Mouse (Mus musculus): ENCODE measurements around the gene Gm10803. TPM values are rescaled to one million over a fixed set of nuclear protein-coding genes. Genes with fewer than 3 reads are reported as not detected.

Gm10803 gene
- polyA plus RNA-seq, 1 experiment from 2014 or later: not detected

DNA sequence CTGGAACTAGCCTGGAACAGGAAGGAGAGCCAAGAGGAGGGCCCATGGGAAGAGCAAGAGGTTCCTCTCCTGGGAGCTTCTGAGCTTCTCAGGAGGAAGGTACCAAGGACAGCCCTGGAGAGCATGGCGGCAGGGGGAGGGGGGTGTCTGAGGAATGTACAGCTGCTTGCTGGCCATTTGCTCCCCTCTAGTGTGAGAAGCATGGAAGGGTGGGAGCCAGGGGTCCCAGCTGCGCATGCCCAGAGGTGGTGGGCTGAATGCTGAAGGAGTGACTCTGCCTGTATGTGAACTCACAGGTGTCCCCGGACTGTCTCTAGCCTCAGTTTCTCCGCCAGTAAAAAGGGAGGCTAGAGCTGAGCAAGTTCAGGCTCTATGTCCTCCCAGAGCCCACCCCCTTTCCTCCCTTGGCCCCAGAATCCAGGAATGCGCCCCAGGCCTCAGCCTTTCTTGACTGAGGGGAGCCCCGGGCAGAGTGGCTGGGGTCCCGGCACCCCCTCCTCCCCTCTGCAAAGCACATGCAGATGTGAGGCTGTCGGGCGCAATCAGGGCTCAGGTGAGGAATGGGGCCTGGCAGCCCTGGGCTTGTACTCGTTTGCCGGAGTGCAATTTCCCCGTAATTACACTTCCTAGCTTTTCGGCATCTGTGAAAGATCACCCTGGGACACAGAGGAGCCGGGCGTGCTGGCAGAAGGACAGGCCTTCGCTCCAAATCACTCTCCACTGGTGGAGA, 35.2 kb upstream of the Gm10803 start:
- 76% methylated on average over 16 of the region's 16 CpGs for WGBS
- Histone ChIP-seq H3K9me3 (ENCODE audit: control insufficient read depth) (no peaks in the 10 kb centered on the region), H3K27me3 (replicated peaks; ENCODE audit: control insufficient read depth, insufficient read depth, low read length) (no peaks in the 10 kb centered on the region), H3K36me3 (ENCODE audit: control insufficient read depth, insufficient read depth) (no peaks in the 10 kb centered on the region), H3K4me2 (replicated peaks; ENCODE audit: low read depth) (no peak overlapping the region), H3K4me1 (replicated peaks; ENCODE audit: control insufficient read depth, insufficient read depth, low read length) (no peaks in the 10 kb centered on the region), H3K9ac (ENCODE audit: low read depth, low read length) (no peak overlapping the region), H3K4me3 (ENCODE audit: low read depth, low read length) (no peak overlapping the region), H3K27ac (ENCODE audit: low read depth, low read length) (no peak overlapping the region)
- no peak for ATAC-seq
- no peak for TF ChIP-seq CTCF (IDR thresholded peaks at IDR 0.05; ENCODE audit: low read depth)

DNA sequence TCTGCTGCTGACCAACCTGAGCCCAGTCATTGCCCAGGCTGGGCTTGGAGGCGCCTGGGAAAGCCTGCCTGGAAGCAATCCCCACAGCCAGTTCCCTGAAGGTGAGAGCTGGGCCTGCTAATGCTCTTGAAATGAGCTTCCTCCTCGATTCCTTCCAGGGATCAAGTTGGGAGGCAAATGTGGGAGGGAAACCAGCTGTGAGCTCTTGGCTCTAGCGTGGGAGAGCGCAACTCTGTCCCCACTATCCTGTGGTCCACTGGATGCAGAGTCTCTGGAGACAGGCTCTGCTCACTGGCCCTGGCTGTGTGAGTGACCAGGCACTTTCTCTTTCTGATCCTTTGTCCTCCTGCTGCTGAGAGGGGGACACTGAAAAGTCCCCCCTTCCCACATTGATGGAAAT, 30.8 kb upstream of the Gm10803 start:
- no peak for TF ChIP-seq CTCF (IDR thresholded peaks at IDR 0.05; ENCODE audit: low read depth)

DNA sequence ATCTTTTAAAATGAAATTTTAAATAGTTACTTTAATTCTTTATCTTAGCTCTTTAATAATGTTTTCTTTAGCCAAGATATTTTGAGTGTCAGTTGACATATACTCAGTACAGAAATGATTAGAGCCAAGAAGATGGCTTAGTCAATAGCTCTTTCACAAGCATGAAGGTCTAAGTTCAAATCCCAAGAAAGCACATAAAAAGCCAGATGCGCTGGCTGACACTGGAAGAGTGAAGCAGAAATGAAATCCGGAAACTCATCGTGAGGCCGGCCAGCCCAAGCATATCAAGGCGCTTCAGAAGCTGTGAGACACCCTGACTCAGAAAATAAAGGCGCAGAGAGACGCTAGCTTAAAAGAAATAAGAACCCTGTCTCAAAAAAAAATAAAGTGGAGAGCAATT, 26.5 kb upstream of the Gm10803 start:
- Histone ChIP-seq H3K27me3 (replicated peaks; ENCODE audit: control insufficient read depth, insufficient read depth, low read length) (no peaks in the 10 kb centered on the region), H3K4me1 (replicated peaks; ENCODE audit: control insufficient read depth, insufficient read depth, low read length) (no peaks in the 10 kb centered on the region), H3K27ac (ENCODE audit: low read depth, low read length) (no peak overlapping the region), H3K36me3 (ENCODE audit: control insufficient read depth, insufficient read depth) (no peaks in the 10 kb centered on the region), H3K4me2 (replicated peaks; ENCODE audit: low read depth) (no peak overlapping the region), H3K9me3 (ENCODE audit: control insufficient read depth) (no peaks in the 10 kb centered on the region), H3K9ac (ENCODE audit: low read depth, low read length) (no peak overlapping the region), H3K4me3 (ENCODE audit: low read depth, low read length) (no peak overlapping the region)
- ATAC-seq: no peak
- TF ChIP-seq CTCF (IDR thresholded peaks at IDR 0.05; ENCODE audit: low read depth): no peak
- 90% methylated on average over 7 of the region's 7 CpGs for WGBS

More for the DNA sequence above, 30.8 kb upstream of the Gm10803 start:
- Histone ChIP-seq H3K27ac (ENCODE audit: low read depth, low read length) (no peak overlapping the region), H3K27me3 (replicated peaks; ENCODE audit: control insufficient read depth, insufficient read depth, low read length) (no peaks in the 10 kb centered on the region), H3K4me3 (ENCODE audit: low read depth, low read length) (no peak overlapping the region), H3K4me2 (replicated peaks; ENCODE audit: low read depth) (no peak overlapping the region), H3K9me3 (ENCODE audit: control insufficient read depth) (no peaks in the 10 kb centered on the region), H3K9ac (ENCODE audit: low read depth, low read length) (no peak overlapping the region), H3K36me3 (ENCODE audit: control insufficient read depth, insufficient read depth) (no peaks in the 10 kb centered on the region), H3K4me1 (replicated peaks; ENCODE audit: control insufficient read depth, insufficient read depth, low read length) (no peaks in the 10 kb centered on the region)
- WGBS: 47% methylated on average over 4 of the region's 4 CpGs
- ATAC-seq: no peak

DNA sequence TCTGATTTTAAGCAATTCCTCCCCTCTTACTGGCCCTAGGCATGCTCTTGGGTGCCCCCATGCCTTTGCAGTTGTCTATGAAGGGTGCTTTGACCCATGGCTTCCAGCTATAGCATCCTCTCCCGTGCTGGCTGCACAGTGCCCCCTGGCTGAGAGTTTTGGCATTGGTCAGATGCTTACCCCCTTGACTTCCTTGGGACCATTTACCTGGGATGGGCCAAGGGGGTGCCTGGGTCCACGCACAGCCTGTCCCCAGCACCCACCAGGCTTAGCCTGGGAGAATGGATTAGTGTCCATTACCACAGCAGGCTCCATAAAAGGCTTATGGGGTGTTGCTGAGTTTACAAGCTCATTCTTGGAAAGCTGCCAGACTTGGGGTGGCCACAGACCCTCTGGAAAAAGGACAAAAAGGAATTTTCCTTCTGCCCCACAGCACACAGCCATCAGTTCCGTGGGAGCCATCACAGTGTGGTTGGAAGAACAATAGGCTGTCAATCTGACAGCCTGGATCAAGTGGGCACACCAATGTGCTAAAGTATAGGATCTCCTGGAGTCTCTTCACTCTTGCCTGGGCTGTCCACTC, 22.9 kb upstream of the Gm10803 start:
- Histone ChIP-seq H3K4me3 (ENCODE audit: low read depth, low read length) (no peak overlapping the region), H3K4me2 (replicated peaks; ENCODE audit: low read depth) (no peak overlapping the region), H3K27ac (ENCODE audit: low read depth, low read length) (no peak overlapping the region), H3K36me3 (ENCODE audit: control insufficient read depth, insufficient read depth) (no peaks in the 10 kb centered on the region), H3K4me1 (replicated peaks; ENCODE audit: control insufficient read depth, insufficient read depth, low read length) (no peaks in the 10 kb centered on the region), H3K9me3 (ENCODE audit: control insufficient read depth) (no peaks in the 10 kb centered on the region), H3K27me3 (replicated peaks; ENCODE audit: control insufficient read depth, insufficient read depth, low read length) (no peaks in the 10 kb centered on the region), H3K9ac (ENCODE audit: low read depth, low read length) (no peak overlapping the region)
- 49% methylated on average over 3 of the region's 3 CpGs for WGBS
- no peak for ATAC-seq
- peak; percentile 64 for TF ChIP-seq CTCF (IDR thresholded peaks at IDR 0.05; ENCODE audit: low read depth)

DNA sequence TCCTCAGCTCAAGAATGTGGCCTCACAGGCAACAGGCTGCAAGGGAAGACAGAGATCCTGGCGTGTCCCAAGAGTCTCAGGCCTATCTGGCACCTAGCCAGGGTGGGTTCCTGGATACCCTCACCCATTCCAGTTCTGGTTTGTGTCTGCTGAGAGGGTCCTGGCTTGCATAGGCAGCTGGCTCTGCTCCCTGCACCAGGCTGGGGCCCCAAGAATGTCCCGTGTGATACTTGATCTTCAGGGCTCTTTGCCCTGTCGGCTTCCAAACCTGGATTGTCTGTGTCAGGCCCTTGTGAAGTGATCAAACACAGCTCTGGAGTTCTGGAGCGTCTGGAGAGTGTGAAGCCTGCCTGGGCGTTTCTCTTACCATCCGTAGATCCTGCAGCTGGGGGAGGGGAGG, 22.2 kb upstream of the Gm10803 start:
- ATAC-seq: no peak
- Histone ChIP-seq H3K4me1 (replicated peaks; ENCODE audit: control insufficient read depth, insufficient read depth, low read length) (no peaks in the 10 kb centered on the region), H3K4me3 (ENCODE audit: low read depth, low read length) (no peak overlapping the region), H3K4me2 (replicated peaks; ENCODE audit: low read depth) (no peak overlapping the region), H3K9me3 (ENCODE audit: control insufficient read depth) (no peaks in the 10 kb centered on the region), H3K27me3 (replicated peaks; ENCODE audit: control insufficient read depth, insufficient read depth, low read length) (no peaks in the 10 kb centered on the region), H3K27ac (ENCODE audit: low read depth, low read length) (no peak overlapping the region), H3K36me3 (ENCODE audit: control insufficient read depth, insufficient read depth) (no peaks in the 10 kb centered on the region), H3K9ac (ENCODE audit: low read depth, low read length) (no peak overlapping the region)
- TF ChIP-seq CTCF (IDR thresholded peaks at IDR 0.05; ENCODE audit: low read depth): no peak
- WGBS: 34% methylated on average over 6 of the region's 6 CpGs

DNA sequence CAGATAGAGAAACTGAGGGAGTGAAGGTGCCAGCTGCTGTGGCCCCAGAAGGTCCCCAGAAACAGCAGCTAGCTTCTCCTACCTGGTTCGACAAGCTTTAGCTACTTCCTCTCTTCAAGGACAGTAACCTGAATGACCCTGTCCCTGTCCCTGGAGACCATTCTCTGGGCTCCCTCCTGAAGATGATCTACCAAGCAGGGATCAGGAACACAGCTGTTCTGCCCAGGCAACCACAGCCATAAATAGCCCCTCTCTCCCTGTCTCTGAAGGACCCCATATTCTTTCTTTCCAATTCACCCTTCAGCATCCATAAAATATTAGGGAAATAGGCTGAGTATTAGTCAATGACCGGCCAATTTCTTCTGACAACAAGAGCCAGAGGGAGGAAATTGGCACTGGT, 18.6 kb upstream of the Gm10803 start:
- no peaks in the 10 kb centered on the region for H3K27me3 ChIP-seq (replicated peaks; ENCODE audit: control insufficient read depth, insufficient read depth, low read length)
- H3K9ac ChIP-seq (ENCODE audit: low read depth, low read length): no peak overlapping the region
- H3K4me1 ChIP-seq (replicated peaks; ENCODE audit: control insufficient read depth, insufficient read depth, low read length): no peaks in the 10 kb centered on the region
- TF ChIP-seq CTCF (IDR thresholded peaks at IDR 0.05; ENCODE audit: low read depth): no peak
- no peak overlapping the region for H3K4me3 ChIP-seq (ENCODE audit: low read depth, low read length)
- H3K9me3 ChIP-seq (ENCODE audit: control insufficient read depth): no peaks in the 10 kb centered on the region
- ATAC-seq: no peak
- H3K27ac ChIP-seq (ENCODE audit: low read depth, low read length): no peak overlapping the region
- 89% methylated on average over 2 of the region's 2 CpGs for WGBS
- no peak overlapping the region for H3K4me2 ChIP-seq (replicated peaks; ENCODE audit: low read depth)
- H3K36me3 ChIP-seq (ENCODE audit: control insufficient read depth, insufficient read depth): no peaks in the 10 kb centered on the region
